Mouse (Mus musculus): ENCODE measurements around the gene Lhfp. TPM values are rescaled to one million over a fixed set of nuclear protein-coding genes. Genes with fewer than 3 reads are reported as not detected.
A peak's percentile ranks its signal among the peaks of the same experiment; 100 is the strongest.

The Lhfp gene
- polyA plus RNA-seq, 1 experiment from 2014 or later = 64.1 TPM

- no peak overlapping the region for H3K9ac ChIP-seq (ENCODE audit: low read depth, low read length)
- H3K27me3 ChIP-seq (replicated peaks; ENCODE audit: control insufficient read depth, insufficient read depth, low read length) = no peaks in the 10 kb centered on the region
- no peak for ATAC-seq
- H3K4me1 ChIP-seq (ENCODE audit: control insufficient read depth, insufficient read depth, low read depth, low read length) = no peaks in the 10 kb centered on the region
- H3K27ac ChIP-seq (ENCODE audit: low read depth, low read length) = no peak overlapping the region
- H3K9me3 ChIP-seq (ENCODE audit: control insufficient read depth, low read length) = no peaks in the 10 kb centered on the region
- no peak overlapping the region for H3K4me2 ChIP-seq (ENCODE audit: low read length)
- no peaks in the 10 kb centered on the region for H3K36me3 ChIP-seq (ENCODE audit: control insufficient read depth, insufficient read depth, low read length)
- no peak overlapping the region for H3K4me3 ChIP-seq (ENCODE audit: low read length)
Measured at GRCm38 (mm10) chr3:53234689-53235088, 193.4 kb downstream of the Lhfp start.

GRCm38 (mm10) chr3:53236471-53236870 is 195.1 kb downstream of the Lhfp start:
- H3K27me3 ChIP-seq (replicated peaks; ENCODE audit: control insufficient read depth, insufficient read depth, low read length) = no peaks in the 10 kb centered on the region
- H3K4me3 ChIP-seq (ENCODE audit: low read length) = no peak overlapping the region
- WGBS = 71% methylated on average over 4 of the region's 4 CpGs
- no peak for ATAC-seq
- H3K4me2 ChIP-seq (ENCODE audit: low read length) = no peak overlapping the region
- no peak overlapping the region for H3K27ac ChIP-seq (ENCODE audit: low read depth, low read length)
- H3K9me3 ChIP-seq (ENCODE audit: control insufficient read depth, low read length) = no peaks in the 10 kb centered on the region
- no peak overlapping the region for H3K9ac ChIP-seq (ENCODE audit: low read depth, low read length)
- no peaks in the 10 kb centered on the region for H3K36me3 ChIP-seq (ENCODE audit: control insufficient read depth, insufficient read depth, low read length)
- no peaks in the 10 kb centered on the region for H3K4me1 ChIP-seq (ENCODE audit: control insufficient read depth, insufficient read depth, low read depth, low read length)

- Histone ChIP-seq H3K36me3 (ENCODE audit: control insufficient read depth, insufficient read depth, low read length) (no peaks in the 10 kb centered on the region), H3K9me3 (ENCODE audit: control insufficient read depth, low read length) (no peaks in the 10 kb centered on the region), H3K4me3 (ENCODE audit: low read length) (no peak overlapping the region), H3K27ac (ENCODE audit: low read depth, low read length) (no peak overlapping the region), H3K4me1 (ENCODE audit: control insufficient read depth, insufficient read depth, low read depth, low read length) (no peaks in the 10 kb centered on the region), H3K27me3 (replicated peaks; ENCODE audit: control insufficient read depth, insufficient read depth, low read length) (no peaks in the 10 kb centered on the region), H3K4me2 (ENCODE audit: low read length) (no peak overlapping the region), H3K9ac (ENCODE audit: low read depth, low read length) (no peak overlapping the region)
- 92% methylated on average over 3 of the region's 3 CpGs for WGBS
- ATAC-seq = no peak
Measured at GRCm38 (mm10) chr3:53240150-53240549, 198.8 kb downstream of the Lhfp start.

- no peaks in the 10 kb centered on the region for H3K4me1 ChIP-seq (ENCODE audit: control insufficient read depth, insufficient read depth, low read depth, low read length)
- 84% methylated on average over 9 of the region's 9 CpGs for WGBS
- ATAC-seq = no peak
- H3K36me3 ChIP-seq (ENCODE audit: control insufficient read depth, insufficient read depth, low read length) = no peaks in the 10 kb centered on the region
- no peaks in the 10 kb centered on the region for H3K27me3 ChIP-seq (replicated peaks; ENCODE audit: control insufficient read depth, insufficient read depth, low read length)
- no peak overlapping the region for H3K27ac ChIP-seq (ENCODE audit: low read depth, low read length)
- H3K9me3 ChIP-seq (ENCODE audit: control insufficient read depth, low read length) = no peaks in the 10 kb centered on the region
- H3K4me2 ChIP-seq (ENCODE audit: low read length) = no peak overlapping the region
- H3K4me3 ChIP-seq (ENCODE audit: low read length) = no peak overlapping the region
- no peak overlapping the region for H3K9ac ChIP-seq (ENCODE audit: low read depth, low read length)
Measured at GRCm38 (mm10) chr3:53245571-53246208, 204.4 kb downstream of the Lhfp start.

- Histone ChIP-seq H3K27me3 (replicated peaks; ENCODE audit: control insufficient read depth, insufficient read depth, low read length) (no peaks in the 10 kb centered on the region), H3K4me3 (ENCODE audit: low read length) (no peak overlapping the region), H3K36me3 (ENCODE audit: control insufficient read depth, insufficient read depth, low read length) (no peaks in the 10 kb centered on the region), H3K27ac (ENCODE audit: low read depth, low read length) (no peak overlapping the region), H3K4me1 (ENCODE audit: control insufficient read depth, insufficient read depth, low read depth, low read length) (no peaks in the 10 kb centered on the region), H3K9ac (ENCODE audit: low read depth, low read length) (no peak overlapping the region), H3K9me3 (ENCODE audit: control insufficient read depth, low read length) (no peaks in the 10 kb centered on the region), H3K4me2 (ENCODE audit: low read length) (no peak overlapping the region)
- no peak for ATAC-seq
- WGBS = 76% methylated on average over 3 of the region's 3 CpGs
Measured at GRCm38 (mm10) chr3:53247102-53247501, 205.8 kb downstream of the Lhfp start.

- ATAC-seq = peak; percentile 40; the same call in 1 of the 2 replicates
- 28% methylated on average over 10 of the region's 10 CpGs for WGBS
- no peaks in the 10 kb centered on the region for H3K9me3 ChIP-seq (ENCODE audit: control insufficient read depth, low read length)
- H3K36me3 ChIP-seq (ENCODE audit: control insufficient read depth, insufficient read depth, low read length) = no peaks in the 10 kb centered on the region
- no peak overlapping the region for H3K27ac ChIP-seq (ENCODE audit: low read depth, low read length)
- no peaks in the 10 kb centered on the region for H3K27me3 ChIP-seq (replicated peaks; ENCODE audit: control insufficient read depth, insufficient read depth, low read length)
- no peak overlapping the region for H3K9ac ChIP-seq (ENCODE audit: low read depth, low read length)
- H3K4me3 ChIP-seq (ENCODE audit: low read length) = no peak overlapping the region
- H3K4me2 ChIP-seq (ENCODE audit: low read length) = no peak overlapping the region
- peaks cover 3% of the 10 kb centered on the region for H3K4me1 ChIP-seq (ENCODE audit: control insufficient read depth, insufficient read depth, low read depth, low read length)
Measured at GRCm38 (mm10) chr3:53248158-53248874, 207.0 kb downstream of the Lhfp start.

- H3K9me3 ChIP-seq (ENCODE audit: control insufficient read depth, low read length) = no peaks in the 10 kb centered on the region
- no peaks in the 10 kb centered on the region for H3K36me3 ChIP-seq (ENCODE audit: control insufficient read depth, insufficient read depth, low read length)
- H3K4me2 ChIP-seq (ENCODE audit: low read length) = no peak overlapping the region
- no peak overlapping the region for H3K27ac ChIP-seq (ENCODE audit: low read depth, low read length)
- 89% methylated on average over 5 of the region's 5 CpGs for WGBS
- H3K4me3 ChIP-seq (ENCODE audit: low read length) = no peak overlapping the region
- H3K27me3 ChIP-seq (replicated peaks; ENCODE audit: control insufficient read depth, insufficient read depth, low read length) = no peaks in the 10 kb centered on the region
- no peak overlapping the region for H3K9ac ChIP-seq (ENCODE audit: low read depth, low read length)
- peaks cover 6% of the 10 kb centered on the region for H3K4me1 ChIP-seq (ENCODE audit: control insufficient read depth, insufficient read depth, low read depth, low read length)
- no peak for ATAC-seq
Measured at GRCm38 (mm10) chr3:53252556-53252955, 211.2 kb downstream of the Lhfp start.

- Histone ChIP-seq H3K4me3 (ENCODE audit: low read length) (no peak overlapping the region), H3K4me2 (ENCODE audit: low read length) (0 out of 2 replicates have a peak overlapping the region, but pooled peaks have one; percentile 7), H3K4me1 (ENCODE audit: control insufficient read depth, insufficient read depth, low read depth, low read length) (peaks cover 6% of the 10 kb centered on the region), H3K36me3 (ENCODE audit: control insufficient read depth, insufficient read depth, low read length) (no peaks in the 10 kb centered on the region), H3K27me3 (replicated peaks; ENCODE audit: control insufficient read depth, insufficient read depth, low read length) (no peaks in the 10 kb centered on the region), H3K9me3 (ENCODE audit: control insufficient read depth, low read length) (no peaks in the 10 kb centered on the region), H3K9ac (ENCODE audit: low read depth, low read length) (no peak overlapping the region), H3K27ac (ENCODE audit: low read depth, low read length) (no peak overlapping the region; the same call in 1 of the 2 replicates)
- no peak for ATAC-seq
- 54% methylated on average over 5 of the region's 5 CpGs for WGBS
Measured at GRCm38 (mm10) chr3:53253223-53253832, 212.0 kb downstream of the Lhfp start.

- no peak overlapping the region for H3K27ac ChIP-seq (ENCODE audit: low read depth, low read length)
- no peaks in the 10 kb centered on the region for H3K27me3 ChIP-seq (replicated peaks; ENCODE audit: control insufficient read depth, insufficient read depth, low read length)
- H3K4me2 ChIP-seq (ENCODE audit: low read length) = no peak overlapping the region
- no peaks in the 10 kb centered on the region for H3K36me3 ChIP-seq (ENCODE audit: control insufficient read depth, insufficient read depth, low read length)
- no peaks in the 10 kb centered on the region for H3K9me3 ChIP-seq (ENCODE audit: control insufficient read depth, low read length)
- WGBS = 37% methylated on average over 7 of the region's 7 CpGs
- H3K9ac ChIP-seq (ENCODE audit: low read depth, low read length) = no peak overlapping the region
- H3K4me3 ChIP-seq (ENCODE audit: low read length) = no peak overlapping the region
- ATAC-seq = no peak
- no peaks in the 10 kb centered on the region for H3K4me1 ChIP-seq (ENCODE audit: control insufficient read depth, insufficient read depth, low read depth, low read length)
Measured at GRCm38 (mm10) chr3:53258657-53259158, 217.4 kb downstream of the Lhfp start.
